Mouse (Mus musculus): ENCODE data around the gene B3gat3. TPM values are rescaled to one million over a fixed set of nuclear protein-coding genes. Genes with fewer than 3 reads are reported as not detected.

B3gat3 gene
- polyA plus RNA-seq, 2 experiments from 2014 or later: 16.3 to 18.6 TPM

- ATAC-seq: no peak
These were observed 21.6 kb upstream of the B3gat3 start for GRCm38 (mm10) chr19:8898576-8898975.

GRCm38 (mm10) chr19:8899079-8899478 lies 21.1 kb upstream of the B3gat3 start:
- no peak for ATAC-seq

GRCm38 (mm10) chr19:8903412-8903811 lies 16.8 kb upstream of the B3gat3 start:
- no peak for ATAC-seq

- no peak for ATAC-seq
These were observed 11.6 kb upstream of the B3gat3 start for GRCm38 (mm10) chr19:8908531-8908930.

GRCm38 (mm10) chr19:8911810-8912209 lies 8.4 kb upstream of the B3gat3 start:
- no peak for ATAC-seq

- ATAC-seq: no peak
These were observed 6.0 kb upstream of the B3gat3 start for GRCm38 (mm10) chr19:8914212-8914611.

GRCm38 (mm10) chr19:8919000-8919399 lies 1.2 kb upstream of the B3gat3 start:
- ATAC-seq: peak; percentile 31

- no peak for ATAC-seq
These were observed 496 bp upstream of the B3gat3 start for GRCm38 (mm10) chr19:8919684-8920072.

- ATAC-seq: peak; percentile 19
These were observed 690 bp downstream of the B3gat3 start for GRCm38 (mm10) chr19:8920836-8921291.

GRCm38 (mm10) chr19:8921741-8922140 lies 1.6 kb downstream of the B3gat3 start:
- no peak for ATAC-seq

- ATAC-seq: peak; percentile 30
These were observed 6.6 kb downstream of the B3gat3 start for GRCm38 (mm10) chr19:8926766-8927165.

- ATAC-seq: no peak
These were observed 7.8 kb downstream of the B3gat3 start for GRCm38 (mm10) chr19:8927891-8928525.

- ATAC-seq: no peak
These were observed 8.6 kb downstream of the B3gat3 start for GRCm38 (mm10) chr19:8928689-8929223.

GRCm38 (mm10) chr19:8929224-8930088 lies 9.3 kb downstream of the B3gat3 start, which contains the start of the genes Rom1 and Eml3:
Gene Rom1, minus strand, starts transcription at chr19:8929356.
Gene Eml3, plus strand, starts transcription at chr19:8929552.
- peak; percentile 71 for ATAC-seq

- no peak for ATAC-seq
These were observed 9.9 kb downstream of the B3gat3 start for GRCm38 (mm10) chr19:8930117-8930516.

GRCm38 (mm10) chr19:8930771-8931170 lies 10.6 kb downstream of the B3gat3 start:
- ATAC-seq: no peak

GRCm38 (mm10) chr19:8936736-8937135 lies 16.6 kb downstream of the B3gat3 start:
- no peak for ATAC-seq

GRCm38 (mm10) chr19:8940526-8941133 lies 20.5 kb downstream of the B3gat3 start:
- no peak for ATAC-seq

- ATAC-seq: no peak
These were observed 21.0 kb downstream of the B3gat3 start for GRCm38 (mm10) chr19:8941136-8941514.

GRCm38 (mm10) chr19:8941515-8942217 lies 21.5 kb downstream of the B3gat3 start, which contains the start of gene Mta2:
Gene Mta2, plus strand, starts transcription at chr19:8941875.
- ATAC-seq: peak; percentile 93

- ATAC-seq: peak; percentile 30
These were observed 22.2 kb downstream of the B3gat3 start for GRCm38 (mm10) chr19:8942276-8942964.

- no peak for ATAC-seq
These were observed 22.9 kb downstream of the B3gat3 start for GRCm38 (mm10) chr19:8943047-8943446.

All from activated CD4-positive, CD25-positive, alpha-beta regulatory T cell, adult 4 months (primary cell).